Mouse (Mus musculus): ENCODE results near the gene Gm1043.

Gene Gm1043

DNA sequence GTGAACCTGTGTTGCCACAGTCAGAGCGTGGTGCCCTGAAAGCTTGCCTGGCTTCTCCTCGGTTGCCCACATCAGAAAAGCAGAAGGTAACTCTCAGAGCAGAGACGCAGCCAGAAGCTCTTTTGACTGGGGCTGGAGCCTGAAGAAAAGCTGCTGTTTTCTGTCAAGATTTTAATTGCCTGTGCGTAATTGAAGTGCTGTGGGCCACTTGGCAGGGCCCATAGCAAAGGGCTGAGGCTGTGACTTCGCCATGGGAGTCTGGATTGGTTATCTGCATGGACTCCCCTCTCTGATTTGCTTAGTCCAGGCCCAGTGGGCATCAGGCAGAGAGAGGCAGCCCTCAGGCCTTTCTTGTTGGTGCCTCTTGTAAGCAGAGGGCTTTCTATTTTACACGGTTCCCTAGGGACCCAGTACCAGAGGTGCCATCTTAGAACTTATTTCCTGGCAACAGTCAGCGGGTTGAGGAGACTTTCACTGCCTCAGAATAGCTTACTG lies 36.1 kb downstream of the Gm1043 start:
- no peak for DNase-seq

DNA sequence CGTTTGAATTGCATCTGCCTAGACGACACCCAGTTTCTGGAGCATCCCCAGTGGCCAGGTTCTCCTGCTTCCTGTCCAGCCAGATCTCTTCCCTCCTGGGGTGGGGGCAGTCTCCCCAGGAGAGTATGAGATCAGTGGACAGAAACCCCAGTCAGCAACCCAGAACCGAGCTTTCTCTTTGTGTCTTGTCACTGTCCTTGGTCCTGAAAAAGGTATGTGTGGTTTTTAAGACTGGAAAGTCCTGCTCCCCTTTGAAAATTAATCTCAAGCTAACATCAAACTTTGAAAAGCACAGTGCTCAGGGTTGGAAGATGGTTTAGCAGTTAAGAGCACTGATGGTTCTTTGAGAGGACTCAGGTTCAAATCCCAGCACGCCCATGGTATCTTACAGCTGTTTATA lies 46.7 kb downstream of the Gm1043 start:
- DNase-seq = no peak

DNA sequence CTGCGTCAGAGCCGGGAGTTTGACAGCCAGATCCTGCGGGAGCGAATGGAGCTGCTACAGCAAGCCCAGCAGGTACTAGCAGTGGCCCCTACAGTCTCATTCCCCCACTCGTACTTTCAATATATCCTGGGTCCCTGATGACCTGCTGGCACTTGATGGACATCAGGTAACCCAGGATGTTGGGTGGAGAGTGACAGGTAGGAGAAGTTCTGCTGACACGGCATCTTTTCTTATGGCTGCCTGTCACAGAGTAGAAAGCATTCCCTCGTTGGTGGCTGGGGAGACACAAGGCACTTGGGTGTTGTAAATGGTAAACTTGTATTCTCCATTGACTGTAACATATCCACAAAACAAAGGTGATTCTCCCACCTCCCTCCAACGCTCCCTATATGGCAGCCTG lies 56.6 kb downstream of the Gm1043 start:
- DNase-seq = no peak

DNA sequence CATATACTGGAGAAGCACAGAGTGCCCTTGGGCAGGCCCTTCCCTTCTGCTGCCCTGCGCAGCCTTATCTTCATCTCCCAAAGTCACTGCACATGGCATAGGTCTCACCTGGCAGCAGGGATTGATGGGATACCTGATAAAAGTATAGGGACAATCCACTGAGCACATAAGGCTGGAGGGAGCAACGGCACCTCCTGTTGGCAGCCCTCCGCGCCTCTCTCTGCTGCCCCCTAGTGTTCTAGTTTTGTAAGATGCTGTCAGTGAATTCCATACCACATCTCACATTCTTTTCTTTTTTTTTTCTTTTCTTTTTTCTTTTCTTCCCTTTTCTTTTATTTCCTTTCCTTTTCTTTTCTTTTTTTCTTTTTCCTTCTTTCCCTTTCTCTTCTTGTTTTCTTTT lies 62.4 kb downstream of the Gm1043 start:
- peak; percentile 51 for DNase-seq

DNA sequence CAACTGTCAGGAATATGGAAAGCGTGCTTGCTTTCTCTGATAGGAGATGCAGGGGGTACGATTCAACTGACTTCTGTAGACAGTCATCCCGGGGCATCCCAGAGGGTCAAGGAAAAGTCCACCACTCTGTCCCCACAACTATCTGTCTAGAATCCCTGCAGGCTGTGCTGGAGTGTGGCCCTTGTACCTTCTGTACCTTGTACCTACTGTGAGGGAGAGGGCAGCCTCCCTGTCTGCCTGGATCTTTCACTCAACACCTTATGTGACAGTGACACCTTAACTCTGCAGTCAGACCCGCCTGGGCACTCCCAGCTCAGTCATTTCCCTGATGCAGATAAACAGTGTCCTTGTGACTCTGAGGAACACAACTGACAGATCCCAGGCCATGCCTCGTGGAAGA lies 65.5 kb downstream of the Gm1043 start:
- DNase-seq = no peak

DNA sequence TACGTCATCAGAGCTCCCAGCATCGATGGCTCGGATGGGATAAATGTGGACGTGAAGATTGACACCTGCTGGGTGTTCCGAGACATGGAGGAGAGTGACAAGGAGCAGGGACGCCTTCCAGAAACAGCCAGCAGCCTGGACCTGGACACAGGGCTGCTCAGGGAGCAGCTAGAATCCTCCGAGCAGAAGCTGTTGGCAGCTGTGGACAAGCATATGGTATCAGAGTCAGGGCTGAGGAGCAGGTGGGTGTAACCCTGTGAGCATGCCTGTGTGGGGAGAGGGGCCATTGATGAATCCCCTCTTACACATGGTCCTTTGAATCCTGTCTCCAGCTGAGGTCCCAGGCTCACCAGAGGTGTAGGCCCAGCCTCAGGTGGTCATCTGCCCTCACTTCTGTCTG lies 69.3 kb downstream of the Gm1043 start:
- DNase-seq = no peak

DNA sequence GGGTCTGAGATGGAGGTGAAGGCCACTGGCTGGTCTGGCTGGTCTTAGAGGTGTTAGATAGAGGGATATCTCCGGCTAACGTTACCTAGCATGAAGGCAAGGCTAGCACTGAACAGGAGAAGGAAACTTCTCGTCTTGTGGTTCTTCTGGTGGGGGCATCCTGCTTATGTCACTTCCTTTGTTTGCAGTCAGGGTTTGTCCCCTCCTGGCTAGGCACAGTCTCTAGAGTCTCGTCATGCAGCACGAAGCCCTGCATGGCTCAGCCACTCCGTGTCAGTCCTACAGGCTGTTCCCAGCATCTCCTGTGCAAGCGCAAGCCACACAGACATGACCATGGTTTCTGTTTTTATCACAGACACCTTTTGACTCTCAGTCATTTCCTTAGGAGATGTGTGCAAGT lies 73.2 kb downstream of the Gm1043 start:
- DNase-seq = no peak

DNA sequence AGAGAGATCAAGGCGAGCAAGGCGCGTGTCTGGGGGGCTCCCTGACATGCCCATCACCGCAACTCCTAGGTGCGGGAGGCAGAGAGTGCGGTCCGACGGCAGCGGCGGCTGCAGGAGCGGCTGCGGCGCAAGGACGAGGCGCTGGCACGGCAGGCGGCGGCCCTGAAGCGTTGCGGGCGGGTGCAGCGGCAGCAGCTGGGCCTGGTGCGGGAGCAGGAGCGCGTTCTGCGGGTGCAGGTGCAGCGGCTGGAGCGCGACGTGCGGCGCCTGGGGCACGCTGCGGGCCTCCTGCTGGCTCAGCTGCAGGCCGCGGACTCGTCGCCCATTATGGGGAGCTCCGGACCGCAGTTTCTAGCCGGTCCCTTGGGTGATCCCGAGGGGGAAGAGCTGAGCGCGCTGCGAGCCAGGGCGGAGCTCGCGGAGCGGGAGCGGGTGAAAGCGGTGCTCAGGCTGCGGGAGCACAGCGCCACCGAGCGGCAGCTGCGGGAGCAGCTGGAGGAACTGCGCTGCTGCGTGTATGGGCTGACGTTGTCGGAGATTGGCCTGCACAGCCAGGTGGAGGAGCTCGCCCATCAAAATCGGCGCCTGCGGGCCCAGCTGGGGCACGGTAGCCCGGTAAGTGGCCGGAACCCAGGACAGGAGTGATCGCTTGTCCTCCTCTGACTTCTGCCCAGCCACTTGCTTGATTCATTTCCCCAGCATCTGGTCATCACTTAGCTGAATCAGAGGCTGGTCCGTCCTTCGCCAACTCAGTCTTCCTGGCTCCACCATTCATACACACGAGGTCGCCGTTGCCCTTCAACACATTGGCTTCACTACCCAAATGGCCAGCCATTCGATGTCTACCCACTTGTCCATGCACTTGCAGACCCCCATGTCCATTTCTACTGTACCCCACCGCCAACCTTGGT lies 78.0 kb downstream of the Gm1043 start:
- DNase-seq = peak; percentile 72

DNA sequence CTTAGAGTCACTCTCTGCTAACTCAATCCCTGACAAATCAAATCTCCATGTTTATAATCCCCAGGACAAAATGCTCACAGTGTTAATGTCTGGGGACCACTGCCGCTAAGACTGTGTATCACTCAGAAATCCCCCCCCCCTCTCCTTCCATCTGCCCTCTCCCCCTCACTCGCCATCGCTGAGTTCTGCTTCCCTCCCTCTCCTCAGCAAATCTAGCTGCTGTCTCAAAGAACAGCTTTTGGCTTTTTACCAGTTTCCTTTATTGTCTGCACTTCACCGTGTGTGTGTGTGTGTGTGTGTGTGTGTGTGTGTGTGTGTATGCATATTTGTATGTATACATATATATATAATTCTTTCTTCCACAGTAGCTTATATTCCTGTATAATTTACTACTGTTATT lies 91.3 kb downstream of the Gm1043 start:
- no peak for DNase-seq

DNA sequence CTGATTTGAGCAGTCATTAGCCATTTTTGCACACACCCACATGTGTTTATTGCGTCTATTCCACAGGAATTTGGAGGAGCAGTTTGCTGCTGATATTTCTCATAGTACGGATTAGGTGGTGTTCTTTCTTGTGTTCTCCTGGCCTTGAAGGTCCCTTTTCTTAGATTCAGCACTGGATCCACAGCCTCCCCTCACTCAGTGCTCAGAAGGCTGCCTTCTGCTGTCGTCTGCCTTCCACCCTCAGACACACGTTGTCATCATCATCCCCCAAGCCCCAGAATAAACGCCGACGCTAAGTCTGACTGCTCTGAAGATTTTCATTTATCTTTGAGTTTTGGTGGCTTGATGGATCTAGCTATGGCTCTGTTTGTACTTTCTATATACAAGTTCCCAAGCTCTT lies 91.9 kb downstream of the Gm1043 start:
- DNase-seq = no peak

DNA sequence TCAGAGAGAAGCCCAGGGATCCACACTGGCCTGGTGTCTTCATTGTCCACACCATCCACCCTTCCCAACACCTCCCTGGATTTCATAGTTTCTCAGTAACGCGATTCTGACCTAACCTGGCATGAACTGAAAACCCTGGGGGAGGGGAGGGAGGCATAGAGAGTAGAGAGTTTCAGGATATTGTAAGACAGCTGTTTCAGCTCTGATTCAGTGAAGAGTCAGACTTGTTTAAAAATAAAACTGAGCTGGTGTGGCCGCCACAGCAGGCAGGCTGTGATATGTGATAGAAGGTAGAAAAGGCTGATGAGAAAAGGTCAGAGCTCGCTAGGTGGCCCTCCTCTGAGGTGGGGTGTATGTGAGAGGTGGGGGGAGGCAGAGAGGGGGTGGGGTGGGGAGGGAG lies 93.6 kb downstream of the Gm1043 start:
- DNase-seq = no peak

DNA sequence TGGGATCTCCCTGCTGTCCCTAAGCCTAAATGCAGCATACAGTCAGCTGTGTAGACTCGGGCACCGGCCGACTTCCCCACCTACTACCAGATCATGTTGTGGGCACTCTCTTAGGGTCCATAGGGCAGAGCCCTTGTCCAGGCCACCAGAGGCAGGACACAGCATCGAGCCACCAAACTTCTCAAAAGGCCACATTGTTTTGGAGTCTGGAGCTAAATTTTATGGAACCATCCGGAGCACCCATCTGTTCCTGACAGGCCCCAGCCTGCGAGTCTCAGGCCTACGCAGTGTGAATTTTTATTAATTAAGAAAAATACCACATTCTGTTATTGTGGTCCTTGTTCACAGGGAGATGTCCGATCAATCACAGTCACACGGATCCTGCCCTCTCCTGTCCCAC lies 94.7 kb downstream of the Gm1043 start:
- DNase-seq = no peak

DNA sequence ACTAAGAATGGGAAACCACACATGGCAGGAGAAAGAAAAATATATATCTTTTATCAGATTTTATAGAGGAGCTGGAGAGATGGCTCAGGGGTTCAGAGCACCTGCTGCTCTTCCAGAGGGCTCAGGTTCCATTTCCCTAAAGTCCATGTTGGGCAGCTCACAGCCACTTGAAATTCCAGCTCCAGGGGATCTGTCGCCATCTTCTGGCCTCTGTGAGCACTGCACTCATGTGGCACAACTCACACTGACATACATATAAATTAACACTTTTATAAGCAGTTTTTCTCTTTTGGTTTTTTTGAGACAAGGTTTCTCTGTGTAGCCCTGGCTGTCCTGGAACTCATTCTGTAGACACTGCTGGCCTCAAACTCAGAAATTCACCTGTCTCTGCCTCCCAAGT lies 95.5 kb downstream of the Gm1043 start:
- no peak for DNase-seq

DNA sequence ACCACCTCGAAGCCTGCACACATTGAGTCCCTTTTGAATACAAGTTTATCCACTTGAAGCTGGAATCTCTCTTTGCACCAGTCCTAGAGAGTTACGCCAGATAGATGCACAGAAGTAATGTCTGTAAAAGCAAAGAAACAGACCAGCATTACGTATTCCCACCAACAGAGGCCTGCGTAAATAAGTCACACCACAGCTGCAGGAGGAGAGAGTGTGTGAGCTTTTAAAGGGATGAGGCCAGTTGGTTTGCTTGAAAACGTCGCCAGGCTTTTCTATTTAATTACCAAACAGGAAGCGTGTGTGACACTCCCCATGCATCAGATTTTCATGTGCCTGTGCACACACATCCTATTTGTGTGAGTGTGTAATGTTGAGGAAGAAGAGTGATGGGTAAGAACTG lies 99.4 kb downstream of the Gm1043 start:
- no peak for DNase-seq

DNA sequence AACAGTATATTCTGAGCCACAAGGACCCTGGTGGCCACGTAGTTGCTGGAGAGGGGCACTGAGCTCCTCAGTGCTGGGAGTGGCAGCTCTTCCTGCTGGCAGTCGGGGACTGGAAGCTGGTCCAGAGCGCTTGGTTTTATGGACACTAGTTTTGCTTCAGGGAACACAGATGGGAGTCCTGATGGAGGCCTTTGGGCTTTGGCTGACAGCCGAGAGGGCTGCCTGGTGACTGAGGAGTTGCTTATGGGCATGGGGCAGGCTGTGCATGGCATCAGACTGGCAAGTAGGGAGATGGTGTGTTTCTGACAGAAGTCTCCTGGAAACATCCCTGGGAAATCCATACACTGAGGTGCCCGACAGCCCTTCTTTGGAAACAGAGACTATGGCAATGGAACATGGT lies 105.2 kb downstream of the Gm1043 start:
- peak; percentile 11 for DNase-seq

DNA sequence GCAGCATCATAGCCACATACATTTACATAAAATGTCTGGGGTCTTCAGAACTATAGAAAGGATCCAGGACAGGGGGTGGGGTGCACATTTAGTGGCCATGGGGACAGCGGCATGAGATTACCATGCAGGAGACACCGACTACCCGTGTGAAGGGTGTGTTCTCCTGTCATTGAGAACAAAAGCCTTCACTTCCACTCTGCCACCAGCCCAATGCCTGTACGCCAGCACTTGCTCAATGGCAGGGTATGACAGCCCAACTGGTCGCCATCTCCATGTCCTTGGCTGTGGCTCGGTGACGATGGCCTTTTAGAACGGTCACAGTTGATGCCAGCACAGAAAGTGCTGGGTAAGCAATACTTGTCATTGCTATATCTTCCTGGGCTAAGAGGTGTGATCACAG lies 111.0 kb downstream of the Gm1043 start:
- DNase-seq = no peak

DNA sequence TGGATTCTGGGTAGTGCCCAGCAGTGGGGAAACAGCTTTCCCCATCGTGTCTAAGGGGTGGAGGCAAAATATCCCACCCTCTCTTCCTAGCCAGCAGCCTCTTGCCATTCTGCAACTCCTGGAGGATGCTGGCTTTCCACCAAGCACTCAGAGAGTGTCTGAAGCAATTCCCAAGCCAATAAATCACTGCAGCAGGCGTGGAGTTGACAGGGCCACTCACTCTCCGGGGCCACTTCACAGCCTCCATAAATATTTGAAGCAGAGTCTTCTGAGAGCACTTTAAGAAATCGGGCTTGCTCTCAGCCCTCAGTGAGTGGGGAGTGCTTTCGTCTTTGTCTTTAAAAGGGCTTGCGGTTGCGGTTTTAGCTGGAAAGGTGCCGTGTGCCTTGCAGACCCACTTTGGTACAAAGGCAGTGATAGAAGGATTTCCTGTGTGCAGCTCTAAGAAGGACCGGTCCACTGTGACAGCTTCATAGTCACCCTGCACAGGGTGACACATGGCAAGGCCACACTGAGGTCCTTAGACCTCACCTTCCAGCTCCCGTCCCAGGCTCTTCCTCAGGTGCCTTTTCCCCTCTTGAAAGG lies 111.6 kb downstream of the Gm1043 start:
- no peak for DNase-seq

DNA sequence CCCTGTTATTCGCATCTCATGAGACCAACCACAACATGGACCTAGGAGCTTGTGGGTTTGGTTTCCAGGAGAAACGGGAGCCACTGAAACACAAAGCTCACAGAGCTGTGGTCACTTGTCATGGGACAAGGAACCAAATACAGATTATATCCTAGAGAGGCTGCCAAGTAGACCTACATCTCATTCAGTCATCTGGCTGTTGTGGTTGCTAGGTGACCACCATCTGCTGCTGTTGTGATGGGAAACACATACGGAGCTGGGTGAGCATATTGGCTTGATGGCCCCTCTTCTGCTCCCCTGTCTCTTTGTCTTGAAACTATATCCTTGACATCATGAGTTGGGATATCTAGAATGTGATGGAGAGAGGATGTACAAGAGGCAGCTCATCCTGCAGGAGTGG lies 112.3 kb downstream of the Gm1043 start:
- no peak for DNase-seq

DNA sequence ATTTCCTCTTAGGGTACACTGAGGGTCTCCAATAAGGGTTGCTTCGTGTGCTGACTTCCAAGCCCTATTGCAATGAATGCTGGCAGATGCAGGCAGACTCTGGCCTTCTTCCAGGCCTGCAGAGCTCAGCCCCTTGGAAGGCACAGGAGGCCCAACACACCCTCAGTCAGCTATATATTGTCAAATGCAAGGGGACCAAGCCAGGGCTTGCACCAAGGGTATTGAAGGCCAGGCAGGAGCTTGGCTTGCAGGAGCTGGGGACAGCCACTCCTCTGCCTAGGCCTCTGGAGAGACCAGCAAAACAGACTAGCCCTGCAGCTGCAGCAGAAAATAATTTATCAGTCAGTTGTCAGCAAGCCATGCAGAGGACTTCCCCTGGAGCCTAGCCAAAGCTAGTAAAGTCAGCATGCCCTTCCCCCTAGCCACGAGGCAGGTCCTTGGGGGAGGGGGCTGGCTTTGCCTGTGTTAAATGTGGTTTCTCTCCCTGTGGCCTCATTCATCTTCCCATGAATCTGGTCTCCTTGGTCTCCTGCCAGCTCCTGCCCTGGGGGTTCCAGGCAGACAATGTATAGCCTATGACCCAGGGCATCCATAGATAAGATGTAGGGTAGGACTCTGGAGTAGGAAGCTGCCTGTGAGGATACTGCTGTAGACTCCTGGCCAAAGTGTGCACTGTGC lies 113.0 kb downstream of the Gm1043 start:
- no peak for DNase-seq

DNA sequence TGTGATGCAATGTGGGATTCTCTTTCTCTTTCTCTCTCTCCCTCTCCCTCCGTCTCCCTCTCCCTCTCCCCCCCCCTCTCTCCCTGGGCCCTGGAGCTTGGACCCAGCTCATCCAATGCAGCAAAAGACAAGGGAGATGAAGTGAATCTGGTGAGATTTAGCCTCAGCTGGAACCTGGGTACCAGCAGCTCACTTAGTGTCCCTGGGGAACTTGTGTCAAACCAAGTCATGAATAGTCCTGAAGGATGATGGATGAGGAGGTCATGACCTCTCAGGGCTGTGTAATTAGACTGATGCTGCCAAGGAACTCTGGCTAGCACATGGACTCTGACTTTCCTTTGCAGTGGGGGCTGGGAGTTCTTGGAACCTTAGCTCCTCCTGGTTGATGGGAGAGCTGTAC lies 117.1 kb downstream of the Gm1043 start:
- no peak for DNase-seq

DNA sequence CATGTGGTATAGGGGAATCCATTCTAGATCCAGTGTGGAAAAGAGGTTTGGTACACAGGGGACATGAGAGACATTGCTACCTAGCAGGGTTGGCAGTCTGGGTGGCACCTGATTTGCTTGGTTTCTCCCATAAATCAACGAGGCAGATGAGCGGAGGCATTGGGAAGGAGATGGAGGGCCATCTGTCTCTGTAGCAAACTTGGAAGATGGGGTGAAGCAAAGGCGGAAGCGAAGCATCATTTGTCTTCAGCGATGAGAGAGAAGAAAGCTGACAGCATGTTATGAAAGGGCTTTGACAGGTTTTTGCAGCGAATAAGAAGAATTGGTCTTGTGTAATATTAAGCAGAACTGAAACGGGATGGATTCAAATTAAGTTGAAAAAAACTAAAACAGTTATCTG lies 119.7 kb downstream of the Gm1043 start:
- DNase-seq = no peak

DNA sequence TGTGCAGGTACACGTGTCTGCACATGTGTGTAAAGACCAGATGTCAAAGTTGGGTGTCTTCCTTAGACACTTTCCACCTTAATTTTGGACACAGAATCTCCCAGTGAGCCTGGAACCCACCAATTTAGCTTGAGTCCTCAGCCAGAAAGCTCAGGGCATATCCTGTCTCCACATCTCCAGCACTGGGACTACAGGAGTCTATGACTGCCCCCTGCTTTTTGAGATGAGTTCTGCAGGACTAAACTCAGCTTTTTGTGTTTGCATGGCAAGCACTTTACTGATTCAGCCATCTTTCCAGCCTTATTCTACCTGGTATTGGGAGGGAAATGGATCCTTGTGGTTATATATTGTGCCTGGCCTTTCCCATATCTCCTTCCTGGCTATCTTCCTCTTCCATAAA lies 120.2 kb downstream of the Gm1043 start:
- DNase-seq = no peak

DNA sequence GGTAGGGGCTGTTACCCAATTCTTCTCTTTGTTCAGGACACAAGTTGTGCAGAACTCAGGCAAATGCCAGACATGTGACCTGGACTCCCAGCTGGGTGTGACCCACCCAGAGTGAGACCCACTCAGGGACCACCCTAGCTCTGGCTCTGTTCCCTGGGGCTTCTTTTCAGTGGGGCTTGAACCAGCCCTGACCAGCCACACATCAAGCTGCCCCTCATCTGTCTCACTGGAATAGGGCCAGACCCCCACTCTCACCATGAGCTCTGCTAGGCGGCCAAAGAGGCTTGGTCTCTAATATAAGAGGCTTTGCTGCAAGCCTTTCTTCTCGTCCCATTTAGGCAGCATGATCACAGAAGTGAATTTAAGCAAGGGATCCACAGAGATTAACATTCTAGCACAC lies 121.2 kb downstream of the Gm1043 start:
- DNase-seq = no peak

Data from cerebellum, adult 8-10 months (tissue).